Mouse (Mus musculus) urinary bladder, postnatal 36 days (tissue): ENCODE measurements around the gene Lemd2.

Experiments used
- DNase-seq, 2 experiments: peaks; one replicate each; pipeline ENCODE4 v3.0.0; 2022; ENCODE audit warnings: low spot score in 2 of 2, mixed read lengths in 1 of 2

Lemd2 gene

DNA sequence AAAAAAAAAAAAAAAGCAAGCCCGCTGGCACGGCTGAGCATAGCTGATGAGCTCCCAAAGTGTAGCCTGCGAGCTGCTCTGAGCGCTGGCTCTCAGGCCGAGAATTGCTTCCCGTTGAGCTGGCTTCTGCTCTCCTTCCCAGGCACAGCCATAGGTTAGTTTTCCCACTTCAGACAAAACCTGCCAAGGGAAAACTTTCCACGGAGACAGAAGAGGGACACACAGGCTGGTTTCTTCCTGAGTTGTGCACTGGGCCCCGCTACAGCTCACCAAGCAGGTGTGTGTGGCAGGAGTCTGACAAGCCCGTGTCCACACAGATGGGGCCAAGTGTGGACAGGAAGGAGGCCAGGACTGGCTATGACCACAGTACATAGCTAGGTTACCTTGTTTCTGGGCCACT lies 15.4 kb downstream of the Lemd2 start:
- no peak for DNase-seq

DNA sequence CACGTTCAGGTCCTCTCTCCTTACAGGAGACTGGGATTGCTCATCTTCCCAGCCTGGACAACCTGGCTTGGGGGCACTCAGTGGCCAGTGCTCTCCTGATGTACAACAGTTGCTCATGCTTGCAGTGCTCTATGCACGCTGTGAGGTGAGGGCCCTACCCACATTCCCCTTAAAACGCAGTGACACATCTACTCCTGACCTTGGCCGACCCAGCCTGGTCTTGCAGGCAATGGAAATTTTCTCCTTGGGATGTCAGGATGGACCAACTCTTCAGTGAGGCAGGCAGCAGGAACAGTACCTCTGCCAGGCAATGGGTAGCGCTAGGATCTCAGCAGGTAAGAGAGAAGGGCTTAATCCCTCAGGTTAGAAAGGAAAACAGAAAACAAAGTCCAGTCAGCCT lies 17.2 kb downstream of the Lemd2 start:
- DNase-seq = no peak

DNA sequence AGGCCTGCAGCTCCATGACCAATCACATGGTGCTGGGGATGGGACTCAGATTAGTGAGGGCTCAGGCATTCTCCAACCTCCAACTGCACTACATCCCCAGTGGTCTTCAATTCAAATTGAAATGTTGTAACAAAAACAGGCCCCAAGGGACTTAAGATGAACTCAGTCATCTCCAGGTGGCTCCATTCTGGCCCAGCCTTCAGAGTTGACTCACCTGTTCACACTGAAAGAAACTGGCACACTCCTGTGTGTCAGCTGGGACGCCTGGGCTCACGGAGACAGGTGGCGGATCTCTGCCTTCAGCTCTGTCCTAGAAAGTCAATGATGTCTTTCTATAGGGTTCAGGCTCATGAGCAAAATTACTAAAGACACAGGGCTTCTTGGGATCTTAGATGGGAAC lies 18.2 kb downstream of the Lemd2 start:
- no peak for DNase-seq

DNA sequence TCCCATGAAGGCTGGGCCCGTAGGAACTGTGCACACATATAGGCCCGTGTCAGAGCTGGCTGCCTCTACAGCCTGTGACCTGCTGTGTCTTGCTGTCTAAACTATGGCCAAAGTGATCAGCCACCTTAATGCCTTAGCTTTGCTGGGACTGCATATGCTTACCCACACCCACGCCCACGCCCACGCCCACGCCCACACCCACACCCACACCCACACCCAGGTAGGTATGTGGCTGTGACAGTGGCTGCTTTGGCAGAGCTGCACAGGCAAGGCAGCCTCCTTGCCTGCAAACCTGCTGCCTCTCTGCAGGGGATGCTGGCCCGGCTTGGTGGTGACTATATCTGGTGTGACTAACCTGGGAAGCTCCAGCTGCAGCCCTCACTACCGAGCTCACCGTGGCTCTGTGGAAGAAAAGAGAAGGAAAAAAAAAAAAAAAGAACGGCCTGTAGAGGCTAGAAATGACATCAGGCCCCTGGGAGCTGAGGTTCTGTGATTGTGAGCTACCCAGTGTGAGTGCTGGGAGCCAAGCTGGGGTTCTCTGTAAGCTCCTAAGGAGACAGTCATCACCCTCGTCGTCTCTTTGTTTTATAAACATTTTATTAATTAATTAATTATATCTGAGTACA lies 20.5 kb downstream of the Lemd2 start:
- DNase-seq = no peak

DNA sequence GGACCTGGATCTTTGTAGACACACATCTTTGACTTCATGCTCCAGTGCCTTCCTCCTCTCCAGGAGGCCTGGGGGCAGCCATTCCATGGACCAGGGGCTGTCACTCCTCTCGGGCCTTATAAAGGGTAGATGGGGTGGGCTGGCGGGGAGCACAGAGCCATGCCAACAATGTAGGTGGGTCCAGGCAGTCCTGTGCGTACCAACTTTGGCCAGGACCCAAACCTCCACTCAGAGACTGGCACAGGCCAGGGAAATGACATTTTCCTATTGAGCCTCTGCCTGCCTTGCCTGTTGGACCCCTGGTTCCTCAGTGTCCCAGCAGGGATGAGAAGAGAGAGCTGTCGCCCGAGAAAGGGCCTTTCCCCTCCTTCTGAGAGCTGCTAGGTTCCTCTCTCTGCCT lies 21.9 kb downstream of the Lemd2 start:
- DNase-seq = no peak

DNA sequence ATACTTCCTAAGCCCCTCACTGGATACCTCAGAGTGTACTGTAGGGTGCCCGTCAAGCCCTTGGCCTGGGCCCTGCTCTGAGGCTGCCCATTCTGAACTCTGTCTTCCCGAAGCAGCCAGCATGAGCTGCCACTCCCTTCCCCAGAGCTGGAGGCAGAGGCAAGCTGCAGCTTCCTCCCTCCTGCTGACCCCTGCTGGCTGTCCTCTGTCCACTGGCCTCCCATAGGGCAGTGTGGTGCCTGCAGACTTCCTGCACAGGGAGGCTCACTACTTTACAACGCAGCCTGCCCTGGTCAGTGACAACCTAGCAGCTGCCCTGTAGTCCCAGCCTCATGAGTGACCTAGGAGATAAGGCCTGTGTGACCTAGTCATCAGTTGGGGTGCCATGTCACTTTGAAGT lies 22.6 kb downstream of the Lemd2 start:
- no peak for DNase-seq

DNA sequence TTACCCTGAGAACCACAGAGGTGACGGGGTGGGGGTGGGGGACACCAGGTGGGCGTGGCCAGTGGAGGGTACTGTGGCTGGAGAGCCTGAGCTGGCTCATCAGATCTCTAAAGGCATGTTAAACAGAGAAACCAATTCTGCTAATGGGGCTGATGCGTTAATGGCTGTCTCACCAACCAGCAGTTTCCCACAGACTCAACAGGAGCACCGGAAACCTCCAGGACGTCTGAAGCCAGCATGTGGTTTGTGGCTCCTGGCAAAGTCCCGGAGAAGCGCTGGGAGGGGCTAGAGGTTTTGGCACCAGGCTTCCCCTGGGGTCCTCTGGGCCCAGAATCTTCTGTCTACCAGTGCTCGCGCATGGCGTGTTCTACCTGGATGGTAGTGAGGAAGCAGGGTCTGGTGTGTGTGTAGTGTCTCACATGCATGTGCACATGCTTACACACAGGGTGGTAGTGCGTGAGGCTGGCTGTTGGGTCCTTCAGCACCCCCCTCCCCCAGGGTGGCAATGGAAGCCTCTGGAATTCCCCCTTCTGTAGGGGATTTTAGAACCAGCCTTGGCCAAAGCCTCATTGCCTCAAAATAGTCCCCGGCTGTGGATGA lies 24.5 kb downstream of the Lemd2 start:
- no peak for DNase-seq

DNA sequence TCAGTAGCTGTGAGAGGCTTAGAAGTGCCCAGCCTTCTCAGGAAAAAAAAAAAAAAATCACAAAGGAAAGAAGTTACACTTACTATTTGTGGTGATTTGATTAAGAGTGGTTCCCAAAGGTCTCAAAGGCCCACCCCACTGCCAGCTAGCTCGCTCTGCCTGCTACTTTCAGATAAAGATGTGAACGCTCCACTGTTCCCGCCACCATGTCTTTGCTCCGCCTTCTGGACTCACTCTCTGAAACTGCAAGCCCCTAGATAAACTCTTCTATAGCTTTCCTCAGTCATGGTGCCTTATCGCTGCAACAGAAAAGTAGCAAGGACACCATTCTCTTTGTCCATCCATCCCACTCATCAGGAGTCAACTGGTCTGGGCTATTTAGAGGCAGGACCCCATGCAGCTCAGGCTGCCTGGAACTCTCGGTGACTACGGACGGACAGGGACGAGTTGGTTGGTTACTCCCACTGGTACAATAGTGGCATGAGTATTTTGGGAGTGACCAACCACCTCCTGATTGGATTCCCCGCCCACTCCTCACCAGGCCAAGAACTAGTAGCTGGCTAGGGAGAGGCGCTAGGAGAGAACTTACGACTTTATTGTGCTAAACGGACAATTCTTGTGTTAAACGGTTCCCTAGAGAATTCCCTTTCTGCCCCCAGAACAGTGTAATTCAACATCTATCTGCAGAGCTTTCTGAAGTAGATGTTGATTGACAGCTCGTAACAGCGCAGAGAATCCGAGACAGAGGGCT lies 25.7 kb downstream of the Lemd2 start:
- no peak for DNase-seq

DNA sequence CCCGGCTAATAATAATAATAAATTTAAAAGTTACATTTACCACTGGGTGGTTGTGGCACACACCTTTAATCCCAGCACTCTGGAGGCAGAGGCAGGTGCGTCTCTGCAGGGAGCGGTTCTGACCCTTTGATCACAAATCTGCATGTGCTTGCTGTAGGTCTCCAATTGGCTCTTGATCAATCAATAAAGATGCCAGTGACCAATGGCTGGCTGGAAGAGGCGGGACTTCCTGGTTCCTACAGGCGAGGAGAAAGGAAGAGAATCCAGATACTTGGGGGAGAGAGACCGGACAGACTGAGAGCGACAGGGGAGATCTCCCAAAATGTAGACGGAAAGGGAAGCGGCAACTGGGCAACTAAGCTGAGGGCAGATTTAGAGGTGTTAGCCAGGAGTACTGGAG lies 26.2 kb downstream of the Lemd2 start:
- no peak for DNase-seq

DNA sequence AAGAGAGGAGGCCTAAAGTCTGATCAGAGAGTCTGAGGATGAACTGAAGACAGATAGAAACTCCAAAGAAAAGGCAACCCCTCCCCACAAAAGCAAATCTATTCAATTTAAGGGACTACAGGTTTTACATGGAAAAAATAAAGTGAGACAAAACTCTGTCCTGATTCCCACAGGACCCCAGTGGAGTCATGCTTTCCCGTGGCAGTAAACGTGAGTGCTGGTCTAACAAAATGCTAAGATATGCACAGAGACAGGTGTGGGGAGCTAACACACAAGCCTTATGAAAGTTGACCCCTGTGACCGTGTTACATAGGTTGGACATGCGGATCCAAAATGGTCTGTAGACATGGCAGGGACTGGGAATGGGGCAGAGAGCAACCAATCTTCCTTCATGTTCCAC lies 27.5 kb downstream of the Lemd2 start:
- no peak for DNase-seq

DNA sequence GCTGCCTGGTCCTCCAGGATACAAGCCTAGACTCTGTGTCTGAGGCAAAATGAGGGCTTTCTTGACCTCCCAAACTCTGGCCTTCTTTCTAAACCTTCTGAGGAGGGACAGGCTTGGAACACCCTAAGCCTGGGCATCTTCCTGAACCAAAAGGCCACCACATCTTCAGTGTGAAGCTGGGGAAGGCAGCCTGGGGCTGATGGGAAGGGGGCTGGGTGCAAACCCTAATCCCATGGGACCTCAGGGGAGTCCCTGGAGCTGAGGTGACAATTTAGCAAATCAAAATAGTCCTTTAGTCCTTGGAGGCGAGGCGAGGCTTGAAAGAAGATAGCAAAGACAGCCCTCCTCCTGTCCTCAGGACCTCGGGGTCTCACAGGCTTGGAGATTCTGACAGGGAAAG lies 28.0 kb downstream of the Lemd2 start:
- no peak for DNase-seq

DNA sequence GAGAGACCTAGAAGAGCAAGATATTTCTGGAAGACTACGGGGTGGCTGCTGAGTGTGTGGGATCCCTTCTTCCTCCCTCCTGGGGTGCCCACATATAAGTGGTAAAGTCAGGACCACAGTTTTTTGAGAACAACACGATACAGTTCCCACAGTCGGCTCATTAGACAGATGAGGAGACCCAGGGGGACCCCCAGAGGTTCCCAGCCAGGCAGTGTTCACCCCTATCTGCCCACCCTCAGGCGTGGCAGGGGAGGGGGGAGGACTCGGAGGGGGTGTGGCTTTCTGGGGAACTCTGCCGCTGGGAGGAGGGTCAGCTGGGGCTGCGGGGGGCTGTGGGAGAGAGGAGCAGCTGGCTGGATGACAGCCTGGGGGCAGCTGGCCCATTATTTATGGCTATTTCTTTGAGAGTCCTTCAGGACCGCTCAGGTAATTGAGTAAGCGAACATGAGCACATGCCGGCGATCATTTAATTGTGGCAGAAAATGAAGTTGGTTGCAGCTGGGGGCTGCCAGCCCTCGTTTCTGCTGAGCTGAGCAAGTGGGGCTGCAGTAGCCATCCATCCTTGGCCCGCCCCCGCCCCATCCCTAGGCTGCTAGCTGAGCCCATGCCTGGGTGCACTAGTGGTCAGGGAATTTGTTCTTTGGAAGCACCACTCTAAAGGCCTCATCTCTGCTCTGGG lies 28.9 kb downstream of the Lemd2 start:
- DNase-seq = no peak

DNA sequence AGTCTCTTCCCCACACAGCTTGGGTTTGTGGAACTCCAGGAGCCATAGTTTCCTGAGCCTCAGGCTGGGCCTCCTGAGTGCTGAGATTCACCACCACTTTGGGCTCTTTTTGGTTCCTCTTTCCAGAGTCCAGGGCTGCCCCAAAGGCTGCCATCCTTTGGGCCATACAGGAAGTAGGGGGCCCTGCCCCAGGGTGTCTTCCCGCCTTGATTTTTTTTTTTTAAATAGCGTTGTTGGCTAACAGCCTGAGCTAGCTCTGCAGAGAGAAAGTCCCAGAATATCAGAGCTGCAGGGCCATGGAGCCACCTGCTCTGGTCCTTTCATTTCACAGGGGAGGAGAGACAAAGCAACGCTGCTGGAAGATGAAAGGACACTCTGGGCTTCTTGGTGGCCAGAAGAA lies 30.6 kb downstream of the Lemd2 start:
- DNase-seq = no peak

DNA sequence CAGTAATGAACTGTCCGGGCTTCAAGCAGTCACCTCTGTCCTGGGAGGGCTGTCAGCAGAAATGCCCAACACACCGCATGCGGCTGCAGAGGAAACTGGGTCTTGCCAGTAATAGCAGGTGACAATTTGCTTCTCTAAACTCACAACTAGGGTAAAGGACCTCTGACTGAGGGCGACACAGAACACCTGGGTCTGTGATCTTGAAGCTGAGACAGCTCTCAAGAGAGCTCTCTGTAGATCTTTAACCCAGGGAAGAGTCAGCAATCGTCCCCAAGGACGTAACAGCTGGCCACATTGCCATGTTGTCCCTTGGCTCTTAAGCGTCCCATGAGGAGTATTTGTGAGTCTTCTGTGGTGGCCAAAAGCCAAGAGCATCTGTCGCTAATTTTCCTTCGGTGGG lies 31.8 kb downstream of the Lemd2 start:
- DNase-seq = no peak

DNA sequence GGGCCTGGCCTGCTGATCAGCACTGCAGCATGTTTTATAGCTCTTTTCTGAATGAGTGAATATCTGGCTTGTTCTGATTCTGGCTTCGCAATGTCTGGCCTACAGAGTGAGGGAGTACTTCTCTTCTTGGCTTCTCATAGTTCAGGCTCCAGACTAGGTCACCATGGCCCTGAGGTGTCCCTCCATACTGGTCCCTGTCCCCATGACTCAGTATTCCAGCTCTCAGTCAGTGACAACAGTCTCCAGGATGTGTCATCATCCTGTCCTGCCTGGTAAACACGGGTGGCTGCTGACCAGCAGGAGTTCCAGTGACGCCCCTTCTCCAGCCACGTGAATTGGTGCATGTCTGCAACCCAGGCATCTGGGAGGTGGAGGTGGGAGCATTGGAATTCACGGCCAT lies 33.1 kb downstream of the Lemd2 start:
- no peak for DNase-seq

DNA sequence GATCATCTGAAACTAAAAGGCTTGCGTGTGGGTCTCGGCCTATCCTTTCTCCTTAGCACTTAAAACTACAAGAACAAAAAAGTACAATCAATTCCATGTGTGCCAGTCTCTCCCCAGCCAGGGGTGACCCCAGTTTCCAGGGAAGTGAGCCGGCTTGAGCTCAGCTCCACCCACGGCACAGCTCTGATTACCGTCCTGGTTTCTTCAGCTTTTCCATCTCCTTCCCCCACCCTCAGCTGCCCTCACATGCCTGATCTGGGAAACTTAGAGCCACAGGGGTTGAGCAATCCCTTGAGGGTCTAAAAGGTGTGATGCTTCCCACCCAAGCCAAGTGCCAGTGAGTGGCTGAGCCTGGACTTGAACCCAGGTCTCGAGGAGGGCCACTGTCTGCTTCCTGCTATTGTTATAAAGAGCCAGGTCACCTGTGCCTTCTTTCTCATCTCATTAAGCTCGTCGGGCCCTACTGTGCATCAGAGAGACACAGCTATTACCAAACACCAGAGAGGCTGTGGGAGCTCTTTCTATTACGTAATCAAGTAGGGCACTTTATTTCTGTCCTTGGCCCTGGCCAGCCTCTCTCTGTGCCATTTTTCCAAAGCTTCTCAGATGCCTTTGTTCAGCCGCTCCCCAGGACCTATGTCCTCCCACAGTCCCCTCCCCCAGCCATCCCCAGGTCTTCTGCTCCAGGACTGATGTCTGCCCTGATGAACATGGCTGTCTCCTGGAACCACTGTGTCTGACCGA lies 34.1 kb downstream of the Lemd2 start:
- no peak for DNase-seq

DNA sequence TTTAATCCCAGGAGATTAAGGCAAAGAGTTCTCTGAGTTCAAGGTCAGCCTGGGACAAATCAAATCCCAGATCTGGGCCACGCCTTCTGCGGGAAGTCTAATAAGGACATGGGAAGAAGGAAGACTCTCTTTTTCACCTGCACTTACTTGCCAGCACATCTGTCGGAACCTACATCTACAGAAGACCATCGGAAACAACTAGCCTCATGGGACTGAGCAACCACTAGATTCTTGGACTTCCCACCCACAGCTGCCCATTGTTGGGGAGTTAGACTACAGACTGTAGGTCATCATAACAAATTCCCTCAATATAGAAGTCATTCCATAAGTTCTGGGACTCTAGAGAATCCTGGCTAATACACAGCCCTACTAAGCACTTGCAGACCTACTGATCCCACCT lies 35.7 kb downstream of the Lemd2 start:
- DNase-seq = no peak

DNA sequence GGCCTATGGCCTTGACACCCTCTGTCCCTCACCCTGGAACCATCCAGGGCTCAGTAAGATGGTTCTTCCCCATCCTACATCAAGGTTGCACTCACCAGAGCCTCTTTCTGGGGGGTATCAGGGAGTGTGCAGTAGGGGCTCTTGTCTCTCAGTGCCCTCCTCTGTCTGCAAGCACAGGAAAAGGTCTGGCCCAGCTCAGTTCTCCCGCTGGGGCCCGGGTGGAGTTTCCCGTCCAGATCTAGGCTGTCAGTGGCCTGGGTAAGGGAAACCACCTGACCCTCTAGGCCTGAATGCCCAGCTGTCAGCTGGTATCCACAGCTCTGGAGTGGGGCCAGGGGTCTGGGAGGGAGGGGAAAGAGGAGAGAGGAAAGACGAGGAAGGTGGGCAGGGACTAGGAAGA lies 36.7 kb downstream of the Lemd2 start, which contains the start of gene Ip6k3:
Gene Ip6k3 (minus strand): TSS at position 251 of the 400 bp plus-strand sequence.
- no peak for DNase-seq

DNA sequence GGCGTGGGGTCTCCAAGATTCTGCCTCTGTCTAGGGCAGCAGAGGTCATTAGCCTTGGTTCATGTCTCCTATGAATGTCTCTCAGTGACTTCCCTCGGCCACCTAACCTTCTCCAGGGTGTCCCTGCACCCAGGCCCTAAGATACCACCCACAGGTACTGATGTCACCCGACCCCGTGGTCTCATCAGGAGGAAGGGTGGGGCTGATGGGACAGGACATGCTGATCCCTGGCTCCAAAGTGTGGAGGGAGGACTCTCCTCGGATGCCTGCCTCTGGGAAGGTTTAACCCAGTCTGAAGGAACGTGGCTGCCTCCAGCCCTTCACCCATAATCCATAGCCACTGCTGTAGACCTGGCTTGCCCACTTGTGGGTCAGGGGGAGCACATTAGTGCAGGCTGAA lies 37.4 kb downstream of the Lemd2 start:
- no peak for DNase-seq

DNA sequence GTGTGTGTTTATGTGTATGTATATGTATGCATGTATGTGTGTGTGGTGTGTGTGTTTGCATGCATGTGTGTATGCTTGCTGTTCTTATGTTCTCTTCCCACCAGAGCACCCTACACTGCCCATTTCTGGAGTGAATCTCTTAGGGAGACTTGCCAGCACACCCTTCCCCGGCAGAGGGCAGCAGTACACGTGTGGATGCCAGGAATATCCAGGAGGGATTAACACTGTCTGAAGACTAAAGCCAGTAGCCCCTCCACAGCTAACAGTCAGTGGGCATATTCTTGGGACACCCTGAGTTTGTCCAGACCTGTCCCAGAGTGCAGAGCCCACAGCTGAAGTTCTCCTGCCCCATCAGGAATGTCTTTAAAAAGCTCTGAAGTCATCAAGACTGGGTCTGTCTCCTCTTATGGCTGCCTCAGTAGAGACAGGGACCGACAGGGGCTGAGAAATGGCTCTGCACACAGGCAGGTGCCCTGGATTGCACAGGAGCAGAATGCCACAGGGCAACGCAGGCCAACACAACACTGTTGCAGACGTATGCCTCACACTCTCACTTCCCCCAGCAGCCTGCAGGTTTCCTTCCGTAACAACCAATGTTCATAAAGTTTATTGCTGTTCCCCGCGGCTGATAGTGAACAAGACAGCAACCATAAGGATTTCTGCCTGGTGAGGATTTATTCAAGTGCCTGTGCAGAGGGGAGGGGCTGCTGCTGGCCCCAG lies 39.1 kb downstream of the Lemd2 start:
- DNase-seq = no peak

DNA sequence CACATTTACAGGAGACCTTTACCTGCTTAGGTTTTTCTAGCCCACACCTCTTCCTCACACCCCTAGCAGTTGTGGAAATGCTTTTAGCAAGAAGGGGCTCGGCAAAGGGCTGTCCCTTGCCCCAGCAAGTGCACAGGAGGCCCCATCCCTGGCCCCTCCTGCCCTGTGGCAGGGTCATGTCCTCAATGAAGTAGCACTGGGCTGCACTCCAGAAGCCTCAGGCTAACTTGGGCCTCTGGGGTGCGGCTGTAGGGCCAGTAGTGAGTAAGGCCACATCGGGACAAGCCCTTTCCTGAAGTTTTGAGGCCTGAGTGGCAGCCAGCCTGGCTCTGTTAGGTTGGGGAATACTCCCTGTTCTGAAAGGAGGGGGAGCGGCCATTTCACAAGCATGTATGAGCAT lies 43.4 kb downstream of the Lemd2 start:
- peak in 1 of 2 experiments; percentile 57 for DNase-seq
